Mouse (Mus musculus): ENCODE data around the gene Ptger4. TPM values are rescaled to one million over a fixed set of nuclear protein-coding genes. Genes with fewer than 3 reads are reported as not detected.

The Ptger4 gene
- 1.1 TPM in 2 replicates for polyA plus RNA-seq (2012; rRNA removed)

GRCm38 (mm10) chr15:5243959-5244905, at the start of gene Ptger4:
Gene Ptger4, minus strand, starts transcription at chr15:5244187.

GRCm38 (mm10) chr15:5185366-5186292, 58.4 kb downstream of the Ptger4 start, which contains the start of gene Ttc33:
Gene Ttc33, plus strand, starts transcription at chr15:5185525.

Other genes with a start within 250 kb of the Ptger4 start
- gene C7, start 180.4 kb downstream of the Ptger4 start, polyA plus RNA-seq (2012; rRNA removed) = 0.01 TPM in 2 replicates
- 0.57 and 0.59 TPM in 2 replicates for gene Card6, start 135.6 kb downstream of the Ptger4 start, polyA plus RNA-seq (2012; rRNA removed)
- 879 and 1,014 TPM in 2 replicates for gene Rpl37, start 127.5 kb downstream of the Ptger4 start, polyA plus RNA-seq (2012; rRNA removed)
- 8.9 and 9.9 TPM in 2 replicates for gene Prkaa1, start 100.3 kb downstream of the Ptger4 start, polyA plus RNA-seq (2012; rRNA removed)
- gene Ttc33, start 58.7 kb downstream of the Ptger4 start, polyA plus RNA-seq (2012; rRNA removed) = 7.2 and 8.0 TPM in 2 replicates